Mouse (Mus musculus): ENCODE measurements around the gene Phf11c.
"Not testable (repeated sequence)": the region's sequence is repeated elsewhere in the genome, so short reads cannot be mapped to it uniquely, and the experiment has no call there.

GRCm38 (mm10) chr14:59341189-59341588 lies 54.0 kb downstream of the Phf11c start, which contains the start of gene Phf11b:
- not testable (repeated sequence) for TF ChIP-seq POLR2A (IDR thresholded peaks at IDR 0.05; ENCODE audit: low read depth, low read length); CTCF (IDR thresholded peaks at IDR 0.05; ENCODE audit: extremely low read depth, insufficient read length, insufficient replicate concordance, low read depth, low read length)

All from small intestine, adult 2 months (tissue).